Mouse (Mus musculus) C2C12 (cell line): Measurements from ENCODE around the gene Zfyve9.

Source experiments
- CEBPB ChIP-seq: IDR thresholded peaks from one replicate; pipeline ENCODE4 v1.6.1; 2011; ENCODE audit warnings: low read depth, mild to moderate bottlenecking, control low read depth, moderate library complexity
- CTCF ChIP-seq: IDR thresholded peaks from one replicate; pipeline ENCODE4 v1.5.1; 2011; ENCODE audit not compliant: control insufficient read depth, insufficient read depth, insufficient read length
- MAX ChIP-seq: IDR thresholded peaks from one replicate; pipeline ENCODE4 v1.6.1; 2011; ENCODE audit warnings: mild to moderate bottlenecking, control low read depth
- USF1 ChIP-seq: IDR thresholded peaks from one replicate; pipeline ENCODE4 v1.6.1; 2011; ENCODE audit warnings: low read depth, mild to moderate bottlenecking, control low read depth, moderate library complexity

DNA sequence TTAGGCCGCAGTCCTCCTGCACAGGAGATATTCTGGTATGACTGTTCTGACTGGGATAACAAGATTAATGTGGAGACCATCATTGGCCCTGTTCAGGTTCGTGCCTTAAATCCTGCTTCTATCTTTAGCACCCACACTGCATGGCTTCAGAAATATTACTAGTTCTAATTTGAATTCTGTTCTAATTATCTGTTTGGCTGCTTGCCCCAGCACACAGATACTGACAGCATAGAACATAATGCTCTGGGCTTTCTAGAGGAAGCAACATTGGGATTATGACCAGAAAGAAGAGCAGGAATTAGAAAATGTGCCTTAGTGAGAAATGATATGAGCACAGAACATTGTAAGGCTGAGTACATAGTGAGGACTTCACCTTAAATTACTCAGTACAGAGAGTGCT, 187.2 kb downstream of the Zfyve9 start:
- TF ChIP-seq CEBPB: no peak
- TF ChIP-seq CTCF: no peak
- TF ChIP-seq USF1: no peak
- TF ChIP-seq MAX: no peak
